Mouse (Mus musculus): Measurements from ENCODE around the gene Prss42. TPM values are rescaled to one million over a fixed set of nuclear protein-coding genes. Genes with fewer than 3 reads are reported as not detected.

Gene Prss42
- polyA plus RNA-seq, 1 experiment from 2014 or later: not detected

- H3K4me1 ChIP-seq (replicated peaks): peaks cover 50% of the 10 kb centered on the region
- no peak overlapping the region for H3K4me3 ChIP-seq (replicated peaks)
- H3K4me2 ChIP-seq: no peak overlapping the region
- no peak overlapping the region for H3K27ac ChIP-seq
- ATAC-seq (ENCODE audit: insufficient number of reproducible peaks, insufficient read depth, low FRiP score, low TSS enrichment, low read depth): no peak
- no peak overlapping the region for H3K9ac ChIP-seq (replicated peaks)
- WGBS: 62% methylated on average over 2 of the region's 2 CpGs
- H3K9me3 ChIP-seq: no peaks in the 10 kb centered on the region
- H3K27me3 ChIP-seq: peaks cover 28% of the 10 kb centered on the region
- no peaks in the 10 kb centered on the region for H3K36me3 ChIP-seq
Measured at GRCm38 (mm10) chr9:110763405-110763804, 34.6 kb upstream of the Prss42 start.

DNA sequence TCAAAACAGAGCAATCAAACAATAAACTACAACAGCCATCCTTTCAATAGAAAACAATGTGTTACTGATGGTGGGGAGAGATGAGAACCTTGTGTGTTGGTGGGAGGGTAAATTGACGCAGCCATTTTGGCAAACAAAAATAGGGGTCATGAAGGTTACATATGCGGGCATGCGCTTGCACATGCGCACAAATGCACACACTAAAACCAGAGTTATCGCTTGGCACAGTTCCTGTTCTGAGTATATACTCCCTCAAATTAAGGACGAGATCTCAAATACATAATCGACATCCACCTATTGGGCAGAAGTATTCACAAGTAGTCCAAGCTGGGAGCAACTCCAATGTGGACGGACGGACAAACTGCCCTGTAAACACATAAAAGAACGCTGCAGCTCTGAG lies 25.6 kb upstream of the Prss42 start:
- peaks cover 7% of the 10 kb centered on the region for H3K27me3 ChIP-seq
- no peak for ATAC-seq (ENCODE audit: insufficient number of reproducible peaks, insufficient read depth, low FRiP score, low TSS enrichment, low read depth)
- H3K4me3 ChIP-seq (replicated peaks): no peak overlapping the region
- no peak overlapping the region for H3K27ac ChIP-seq
- H3K9me3 ChIP-seq: no peaks in the 10 kb centered on the region
- H3K9ac ChIP-seq (replicated peaks): no peak overlapping the region
- no peaks in the 10 kb centered on the region for H3K36me3 ChIP-seq
- H3K4me2 ChIP-seq: no peak overlapping the region
- peaks cover 5% of the 10 kb centered on the region; the same call in 1 of the 2 replicates for H3K4me1 ChIP-seq (replicated peaks)
- 92% methylated on average over 10 of the region's 10 CpGs for WGBS

DNA sequence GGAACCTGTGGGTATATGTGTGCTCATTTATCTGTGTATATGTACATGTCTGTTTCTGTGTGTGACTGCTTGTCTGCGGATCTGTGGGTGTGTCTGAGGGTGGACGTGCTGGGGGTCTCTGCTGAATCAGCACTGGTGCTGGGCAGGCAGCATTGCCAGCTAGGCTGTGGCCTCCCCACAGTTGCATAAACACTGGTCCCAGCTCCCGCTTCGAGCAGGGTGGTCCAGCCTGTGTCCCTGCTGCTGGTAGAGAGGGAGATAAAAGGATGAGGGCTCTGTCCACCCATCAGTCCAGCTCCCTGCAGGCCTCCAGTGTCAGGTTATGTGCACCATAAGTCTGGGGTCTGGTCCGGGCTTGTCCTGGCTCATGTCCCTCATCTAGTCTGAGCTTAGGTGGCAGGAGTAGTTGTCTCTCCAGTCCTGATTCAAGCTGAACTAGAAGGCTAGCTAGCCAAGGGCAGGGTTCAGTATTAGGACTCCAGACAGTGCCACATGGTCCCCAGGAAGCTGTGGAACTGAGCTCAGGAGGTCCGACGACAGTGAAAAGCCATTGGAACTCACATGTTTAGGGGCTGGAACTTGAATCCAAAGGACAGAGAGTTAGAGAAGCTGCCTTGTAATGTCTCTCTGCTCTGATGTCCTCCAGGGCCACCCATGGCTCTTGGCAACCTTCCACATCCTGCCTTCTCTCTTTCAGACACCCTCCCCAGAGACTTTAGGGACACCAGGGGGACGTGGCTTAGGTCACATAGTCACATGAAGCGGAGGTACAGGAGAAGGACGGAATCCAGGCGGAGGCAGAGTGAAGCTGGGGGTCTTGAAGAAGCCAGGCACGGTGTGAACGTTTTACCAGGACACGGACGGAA lies 23.3 kb upstream of the Prss42 start:
- H3K27ac ChIP-seq: no peak overlapping the region
- no peaks in the 10 kb centered on the region for H3K36me3 ChIP-seq
- no peak overlapping the region for H3K9ac ChIP-seq (replicated peaks)
- H3K27me3 ChIP-seq: peaks cover 17% of the 10 kb centered on the region
- H3K4me2 ChIP-seq: no peak overlapping the region
- H3K4me1 ChIP-seq (replicated peaks): peaks cover 13% of the 10 kb centered on the region; the same call in 1 of the 2 replicates
- no peak for ATAC-seq (ENCODE audit: insufficient number of reproducible peaks, insufficient read depth, low FRiP score, low TSS enrichment, low read depth)
- no peaks in the 10 kb centered on the region for H3K9me3 ChIP-seq
- H3K4me3 ChIP-seq (replicated peaks): no peak overlapping the region
- WGBS: 74% methylated on average over 15 of the region's 15 CpGs

DNA sequence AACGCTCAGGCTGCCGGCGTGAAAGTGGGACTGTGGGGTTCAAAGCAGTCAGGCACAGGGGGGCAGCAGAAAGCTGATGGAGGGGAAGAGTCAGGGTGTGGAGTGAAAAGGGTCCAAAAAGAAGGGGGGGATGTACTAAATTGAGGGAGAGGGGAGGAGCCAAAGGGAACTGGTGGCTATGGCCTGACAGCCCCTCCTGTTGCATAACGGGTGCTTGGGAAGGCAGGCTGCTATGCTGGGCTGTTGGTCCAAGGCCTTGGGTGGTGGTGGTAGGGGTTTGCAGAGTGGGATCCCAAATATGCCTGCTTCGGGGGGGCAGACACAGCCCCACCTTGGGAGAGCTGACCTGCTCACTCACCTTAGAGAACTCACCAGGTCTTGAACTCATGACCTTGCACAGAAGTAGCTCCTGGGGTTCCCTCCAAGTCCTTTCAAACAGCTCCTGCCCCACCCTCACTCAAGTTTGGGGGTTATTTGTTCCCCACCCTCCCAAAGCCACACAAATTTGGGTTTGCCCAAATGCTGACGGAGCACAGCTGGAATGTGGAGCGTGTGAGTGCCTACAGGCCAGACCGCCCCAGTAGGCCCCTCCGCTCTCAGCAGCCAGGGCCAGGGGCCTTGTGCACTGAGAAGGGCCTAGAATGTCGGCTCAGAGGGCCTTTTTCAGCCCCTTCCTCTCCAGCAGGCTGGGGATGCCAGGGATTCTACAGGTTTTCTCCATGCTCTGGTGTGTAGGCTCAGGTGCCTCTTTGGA lies 22.5 kb upstream of the Prss42 start:
- Histone ChIP-seq H3K4me1 (replicated peaks) (peaks cover 15% of the 10 kb centered on the region), H3K9me3 (no peaks in the 10 kb centered on the region), H3K27ac (no peak overlapping the region), H3K27me3 (peaks cover 18% of the 10 kb centered on the region), H3K4me3 (replicated peaks) (no peak overlapping the region), H3K4me2 (no peak overlapping the region), H3K36me3 (no peaks in the 10 kb centered on the region), H3K9ac (replicated peaks) (0 out of 2 replicates have a peak overlapping the region, but pooled peaks have one; percentile 31)
- 77% methylated on average over 10 of the region's 10 CpGs for WGBS
- no peak for ATAC-seq (ENCODE audit: insufficient number of reproducible peaks, insufficient read depth, low FRiP score, low TSS enrichment, low read depth)

DNA sequence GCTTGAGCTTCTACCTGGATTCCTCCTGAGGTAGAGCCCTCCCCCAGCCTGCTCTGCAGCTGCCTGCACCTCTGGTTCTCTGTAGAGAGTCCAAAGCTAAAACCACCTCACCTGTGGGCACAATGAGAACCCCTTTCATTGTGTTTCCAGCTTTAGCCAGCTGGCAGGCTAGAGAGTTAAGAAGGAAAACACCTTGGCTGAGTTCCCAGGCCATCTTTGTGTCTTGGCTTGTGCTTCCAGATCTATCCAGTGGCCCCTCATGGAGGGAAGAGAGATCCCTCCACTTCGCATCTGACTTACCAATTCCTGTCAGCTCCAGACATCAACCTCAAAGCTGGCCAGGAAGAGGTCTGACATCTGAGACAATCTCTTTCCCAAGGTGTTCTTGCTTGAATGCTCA lies 19.9 kb upstream of the Prss42 start:
- Histone ChIP-seq H3K36me3 (no peaks in the 10 kb centered on the region), H3K27ac (no peak overlapping the region), H3K27me3 (peaks cover 22% of the 10 kb centered on the region), H3K4me1 (replicated peaks) (peaks cover 29% of the 10 kb centered on the region), H3K4me3 (replicated peaks) (no peak overlapping the region), H3K9ac (replicated peaks) (no peak overlapping the region), H3K4me2 (no peak overlapping the region), H3K9me3 (no peaks in the 10 kb centered on the region)
- WGBS: 86% methylated on average over 1 of the region's 1 CpGs
- ATAC-seq (ENCODE audit: insufficient number of reproducible peaks, insufficient read depth, low FRiP score, low TSS enrichment, low read depth): no peak

GRCm38 (mm10) chr9:110778559-110778958 lies 19.4 kb upstream of the Prss42 start:
- Histone ChIP-seq H3K27ac (no peak overlapping the region), H3K36me3 (no peaks in the 10 kb centered on the region)
- WGBS: 81% methylated on average over 7 of the region's 7 CpGs

DNA sequence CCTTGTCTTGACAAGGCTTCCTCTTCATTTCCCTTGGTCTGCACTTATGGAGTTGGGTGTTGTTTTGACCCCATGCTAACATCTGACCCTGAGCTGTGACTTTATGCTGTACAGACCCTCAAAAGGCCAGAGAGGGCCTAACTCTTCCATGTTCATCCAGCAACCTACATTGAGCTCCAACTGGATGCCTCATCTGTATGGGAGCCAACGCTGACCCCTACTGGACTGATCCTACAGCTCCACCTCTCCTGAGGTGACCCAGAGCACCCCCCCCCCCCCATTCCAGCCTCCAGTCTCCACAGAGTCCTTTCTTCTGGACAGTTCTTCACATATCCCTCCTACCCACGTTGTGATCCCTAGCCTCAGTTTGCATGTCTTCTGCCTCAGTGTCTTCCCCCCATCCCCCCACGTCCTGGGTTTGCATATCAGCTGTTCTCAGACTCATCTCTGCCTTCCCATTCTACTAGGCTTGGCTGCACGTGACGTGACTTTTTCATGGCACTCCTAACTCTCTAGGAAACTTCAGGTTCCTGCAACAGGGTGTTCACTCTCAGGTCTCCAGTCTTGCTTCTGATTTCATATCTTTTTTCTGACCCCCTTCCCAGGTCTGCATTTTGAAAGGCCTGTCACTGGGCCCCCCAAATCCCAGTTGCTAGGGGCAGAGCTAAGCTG lies 18.6 kb upstream of the Prss42 start:
- Histone ChIP-seq H3K36me3 (no peaks in the 10 kb centered on the region), H3K9ac (replicated peaks) (no peak overlapping the region), H3K4me3 (replicated peaks) (no peak overlapping the region), H3K4me1 (replicated peaks) (peaks cover 29% of the 10 kb centered on the region), H3K4me2 (no peak overlapping the region), H3K27me3 (peaks cover 19% of the 10 kb centered on the region), H3K9me3 (no peaks in the 10 kb centered on the region), H3K27ac (no peak overlapping the region)
- no peak for ATAC-seq (ENCODE audit: insufficient number of reproducible peaks, insufficient read depth, low FRiP score, low TSS enrichment, low read depth)
- 63% methylated on average over 5 of the region's 5 CpGs for WGBS

More at GRCm38 (mm10) chr9:110778559-110778958, 19.4 kb upstream of the Prss42 start:
- Histone ChIP-seq H3K27me3 (peaks cover 22% of the 10 kb centered on the region), H3K9me3 (no peaks in the 10 kb centered on the region), H3K4me3 (replicated peaks) (no peak overlapping the region), H3K9ac (replicated peaks) (no peak overlapping the region), H3K4me1 (replicated peaks) (peaks cover 29% of the 10 kb centered on the region), H3K4me2 (no peak overlapping the region)
- no peak for ATAC-seq (ENCODE audit: insufficient number of reproducible peaks, insufficient read depth, low FRiP score, low TSS enrichment, low read depth)

DNA sequence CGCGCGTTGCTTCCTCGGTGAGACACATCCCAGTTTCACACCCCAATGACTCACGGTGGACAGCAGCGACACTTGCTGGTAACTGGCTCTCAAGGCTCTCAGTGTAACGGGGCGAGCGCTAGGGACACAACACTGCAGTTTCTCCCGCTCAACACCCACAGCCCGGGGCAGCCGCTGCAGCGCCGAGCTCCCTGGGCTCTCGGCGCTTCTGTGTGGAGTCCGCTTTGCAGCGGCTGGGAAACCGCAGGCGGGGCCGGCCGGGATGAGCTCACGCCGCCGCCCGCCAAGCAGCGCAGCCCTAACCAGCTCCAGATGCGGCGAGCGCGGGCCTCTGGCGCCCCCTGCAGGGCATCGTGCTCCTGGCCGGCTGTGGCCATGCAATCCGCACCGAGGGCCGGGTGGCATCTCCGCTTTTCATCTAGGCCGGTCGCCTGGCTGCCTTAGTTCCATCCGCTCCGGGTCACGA lies 16.7 kb upstream of the Prss42 start:
- Histone ChIP-seq H3K4me1 (replicated peaks) (peaks cover 24% of the 10 kb centered on the region), H3K27me3 (peaks cover 18% of the 10 kb centered on the region), H3K9ac (replicated peaks) (peak overlapping the region; percentile 66), H3K27ac (peak overlapping the region; percentile 88), H3K4me3 (replicated peaks) (peak overlapping the region; percentile 44), H3K4me2 (peak overlapping the region; percentile 73), H3K36me3 (no peaks in the 10 kb centered on the region), H3K9me3 (peaks cover 6% of the 10 kb centered on the region; the same call in 1 of the 2 replicates)
- peak; percentile 94 for ATAC-seq (ENCODE audit: insufficient number of reproducible peaks, insufficient read depth, low FRiP score, low TSS enrichment, low read depth)
- under 1% methylated on average over 43 of the region's 43 CpGs for WGBS

GRCm38 (mm10) chr9:110781731-110782130 lies 16.2 kb upstream of the Prss42 start:
- Histone ChIP-seq H3K27ac (peak overlapping the region; percentile 88), H3K9ac (replicated peaks) (peak overlapping the region; percentile 66), H3K9me3 (peaks cover 6% of the 10 kb centered on the region; the same call in 1 of the 2 replicates), H3K36me3 (no peaks in the 10 kb centered on the region), H3K4me1 (replicated peaks) (peaks cover 24% of the 10 kb centered on the region), H3K4me2 (peak overlapping the region; percentile 73), H3K27me3 (peaks cover 18% of the 10 kb centered on the region), H3K4me3 (replicated peaks) (peak overlapping the region; percentile 44)
- WGBS: 1% methylated on average over 23 of the region's 23 CpGs
- ATAC-seq (ENCODE audit: insufficient number of reproducible peaks, insufficient read depth, low FRiP score, low TSS enrichment, low read depth): peak; percentile 76

GRCm38 (mm10) chr9:110783611-110784010 lies 14.4 kb upstream of the Prss42 start:
- Histone ChIP-seq H3K4me3 (replicated peaks) (no peak overlapping the region), H3K9me3 (peaks cover 6% of the 10 kb centered on the region; the same call in 1 of the 2 replicates), H3K4me1 (replicated peaks) (peaks cover 23% of the 10 kb centered on the region), H3K27ac (no peak overlapping the region), H3K4me2 (no peak overlapping the region), H3K36me3 (no peaks in the 10 kb centered on the region), H3K27me3 (peaks cover 5% of the 10 kb centered on the region), H3K9ac (replicated peaks) (no peak overlapping the region)
- no peak for ATAC-seq (ENCODE audit: insufficient number of reproducible peaks, insufficient read depth, low FRiP score, low TSS enrichment, low read depth)
- WGBS: 18% methylated on average over 1 of the region's 1 CpGs

GRCm38 (mm10) chr9:110788169-110788568 lies 9.8 kb upstream of the Prss42 start:
- no peaks in the 10 kb centered on the region for H3K36me3 ChIP-seq
- WGBS: 93% methylated on average over 3 of the region's 3 CpGs
- H3K27me3 ChIP-seq: 0 out of 2 replicates have a peak, but pooled peaks cover 1% of the 10 kb centered on the region
- H3K4me3 ChIP-seq (replicated peaks): no peak overlapping the region
- H3K9me3 ChIP-seq: peaks cover 6% of the 10 kb centered on the region; the same call in 1 of the 2 replicates
- no peak for ATAC-seq (ENCODE audit: insufficient number of reproducible peaks, insufficient read depth, low FRiP score, low TSS enrichment, low read depth)
- H3K9ac ChIP-seq (replicated peaks): no peak overlapping the region
- H3K27ac ChIP-seq: no peak overlapping the region
- no peak overlapping the region for H3K4me2 ChIP-seq
- H3K4me1 ChIP-seq (replicated peaks): no peaks in the 10 kb centered on the region

Data from limb, embryonic 12.5 days (tissue).